Mouse (Mus musculus) MEL (cell line): ENCODE measurements at regions not wholly inside any gene's neighbourhood (a gene's known extent, or its start where the extent isn't known, plus 50 kb on each side); places are given as distances from the start of the nearest gene placed in this dataset.

Source experiments
- DNase-seq: peaks from one replicate; pipeline ENCODE4 v3.0.0; 2011; ENCODE audit warnings: low read depth, low spot score
- H3K27ac ChIP-seq: 2 replicates; pipeline ENCODE4 v1.5.1; 2012; ENCODE audit warnings: low read depth, mild to moderate bottlenecking, control low read depth, low read length, moderate library complexity; ENCODE audit not compliant: control insufficient read depth
- H3K27me3 ChIP-seq, 2 experiments: fragments of 150-350 bp in 1 of 2; sonication (generic) in 1 of 2; 2 replicates each; pipeline ENCODE4 v1.6.1; 2012; ENCODE audit warnings: low read length in 2 of 2, mild to moderate bottlenecking in 2 of 2, improper control_type of control experiment in 1 of 2, moderate library complexity in 1 of 2; ENCODE audit not compliant: insufficient read depth in 2 of 2, control insufficient read depth in 1 of 2
- H3K36me3 ChIP-seq, 2 experiments: 2 replicates each; pipeline ENCODE4 v1.6.1; 2012 to 2014; ENCODE audit warnings: low read length in 2 of 2, improper control_type of control experiment in 1 of 2, inconsistent platforms in 1 of 2, mild to moderate bottlenecking in 1 of 2; ENCODE audit not compliant: insufficient read depth in 2 of 2, control insufficient read depth in 1 of 2
- H3K4me1 ChIP-seq, 2 experiments: fragments of 150-350 bp in 1 of 2; sonication (generic) in 1 of 2; 2 replicates each; pipeline ENCODE4 v1.6.1; 2012; ENCODE audit warnings: low read length in 2 of 2, improper control_type of control experiment in 1 of 2, mild to moderate bottlenecking in 1 of 2; ENCODE audit not compliant: insufficient read depth in 2 of 2, control insufficient read depth in 1 of 2
- H3K4me3 ChIP-seq, 2 experiments: fragments of 150-350 bp in 1 of 2; sonication (generic) in 1 of 2; 2 replicates each; pipeline ENCODE4 v1.5.1; 2012; ENCODE audit warnings: low read depth in 2 of 2, low read length in 2 of 2, mild to moderate bottlenecking in 2 of 2, moderate library complexity in 2 of 2, control low read depth in 1 of 2, improper control_type of control experiment in 1 of 2; ENCODE audit not compliant: control insufficient read depth in 1 of 2, insufficient read depth in 1 of 2
- H3K79me2 ChIP-seq: 2 replicates; pipeline ENCODE4 v1.6.1; 2012; ENCODE audit warnings: mild to moderate bottlenecking, low read length, moderate library complexity; ENCODE audit not compliant: control insufficient read depth, poor library complexity, insufficient read depth
- H3K9ac ChIP-seq: 2 replicates; pipeline ENCODE4 v1.6.1; 2012; ENCODE audit warnings: low read depth, mild to moderate bottlenecking, control low read depth, low read length, moderate library complexity; ENCODE audit not compliant: control insufficient read depth, poor library complexity, severe bottlenecking
- H3K9me3 ChIP-seq: fragments of 150-350 bp; sonication (generic); replicated peaks from 2 replicates; pipeline ENCODE4 v1.6.1; 2012; ENCODE audit warnings: mild to moderate bottlenecking, low read length, improper control_type of control experiment, moderate library complexity; ENCODE audit not compliant: insufficient read depth
- CHD2 ChIP-seq: IDR thresholded peaks from 2 replicates; pipeline ENCODE4 v1.6.1; 2011; ENCODE audit warnings: low read length, improper control_type of control experiment
- CTCF ChIP-seq, 3 experiments: IDR thresholded peaks in 2 of 3; conservative IDR thresholded peaks in 1 of 3; 2 replicates each; pipeline ENCODE4 v1.5.1; 2011 to 2012; ENCODE audit warnings: low read length in 3 of 3, low read depth in 2 of 3, mild to moderate bottlenecking in 2 of 3, improper control_type of control experiment in 1 of 3, inconsistent platforms in 1 of 3, mixed read lengths in 1 of 3, moderate library complexity in 1 of 3; ENCODE audit not compliant: control insufficient read depth in 1 of 3, insufficient read depth in 1 of 3, poor library complexity in 1 of 3, severe bottlenecking in 1 of 3
- E2F4 ChIP-seq: IDR thresholded peaks from 2 replicates; pipeline ENCODE4 v1.6.1; 2011; ENCODE audit warnings: low read depth, low read length, improper control_type of control experiment, borderline replicate concordance
- EP300 ChIP-seq, 2 experiments: IDR thresholded peaks; 2 replicates each; pipeline ENCODE4 v1.6.1; 2011; ENCODE audit warnings: improper control_type of control experiment in 2 of 2, low read length in 2 of 2, low read depth in 1 of 2, mild to moderate bottlenecking in 1 of 2
- GABPA ChIP-seq: IDR thresholded peaks from 2 replicates; pipeline ENCODE4 v1.6.1; 2012; ENCODE audit warnings: low read depth, mild to moderate bottlenecking, inconsistent platforms, low read length, improper control_type of control experiment, moderate library complexity
- GATA1 ChIP-seq: IDR thresholded peaks from 2 replicates; pipeline ENCODE4 v1.6.1; 2011; ENCODE audit warnings: low read depth, low read length, improper control_type of control experiment
- HCFC1 ChIP-seq: IDR thresholded peaks from 2 replicates; pipeline ENCODE4 v1.6.1; 2012; ENCODE audit warnings: low read depth, mild to moderate bottlenecking, inconsistent platforms, low read length, improper control_type of control experiment, moderate library complexity
- JUND ChIP-seq: IDR thresholded peaks from 2 replicates; pipeline ENCODE4 v1.6.1; 2011; ENCODE audit warnings: low read depth, mild to moderate bottlenecking, improper control_type of control experiment, low read length
- KAT2A ChIP-seq: conservative IDR thresholded peaks from 2 replicates; pipeline ENCODE4 v1.6.1; 2012; ENCODE audit warnings: low read depth, low read length, improper control_type of control experiment, inconsistent platforms
- MAX ChIP-seq: IDR thresholded peaks from 2 replicates; pipeline ENCODE4 v1.6.1; 2011; ENCODE audit warnings: low read length, improper control_type of control experiment
- MAZ ChIP-seq: IDR thresholded peaks from 2 replicates; pipeline ENCODE4 v1.6.1; 2012; ENCODE audit warnings: low read depth, mild to moderate bottlenecking, inconsistent platforms, low read length, improper control_type of control experiment
- MXI1 ChIP-seq: IDR thresholded peaks from 2 replicates; pipeline ENCODE4 v1.6.1; 2011; ENCODE audit warnings: mild to moderate bottlenecking, low read depth, low read length, improper control_type of control experiment
- MYC ChIP-seq: IDR thresholded peaks from 2 replicates; pipeline ENCODE4 v1.6.1; 2011; ENCODE audit warnings: low read depth, mild to moderate bottlenecking, low read length, improper control_type of control experiment, moderate library complexity
- NELFE ChIP-seq: IDR thresholded peaks from 2 replicates; pipeline ENCODE4 v1.6.1; 2011; ENCODE audit warnings: low read depth, low read length, improper control_type of control experiment
- POLR2AphosphoS2 ChIP-seq: IDR thresholded peaks from 2 replicates; pipeline ENCODE4 v1.6.1; 2011; ENCODE audit warnings: low read length, improper control_type of control experiment
- SMC3 ChIP-seq: IDR thresholded peaks from 2 replicates; pipeline ENCODE4 v1.6.1; 2011; ENCODE audit warnings: low read depth, low read length, improper control_type of control experiment
- TAL1 ChIP-seq: IDR thresholded peaks from 2 replicates; pipeline ENCODE4 v1.6.1; 2012; ENCODE audit warnings: mild to moderate bottlenecking, inconsistent platforms, low read length, moderate library complexity, mixed read lengths
- UBTF ChIP-seq: IDR thresholded peaks from 2 replicates; pipeline ENCODE4 v1.6.1; 2012; ENCODE audit warnings: low read depth, mild to moderate bottlenecking, inconsistent platforms, low read length, improper control_type of control experiment, moderate library complexity, borderline replicate concordance; ENCODE audit not compliant: insufficient read depth
- USF2 ChIP-seq, 2 experiments: IDR thresholded peaks; 2 replicates each; pipeline ENCODE4 v1.6.1; 2011 to 2012; ENCODE audit warnings: improper control_type of control experiment in 2 of 2, low read length in 2 of 2, borderline replicate concordance in 1 of 2, inconsistent platforms in 1 of 2, low read depth in 1 of 2, mild to moderate bottlenecking in 1 of 2; ENCODE audit not compliant: insufficient read depth in 1 of 2
- ZMIZ1 ChIP-seq: IDR thresholded peaks from 2 replicates; pipeline ENCODE4 v1.6.1; 2012; ENCODE audit warnings: low read depth, mild to moderate bottlenecking, inconsistent platforms, low read length, improper control_type of control experiment, moderate library complexity
- ZNF384 ChIP-seq: IDR thresholded peaks from 2 replicates; pipeline ENCODE4 v1.6.1; 2012; ENCODE audit warnings: low read depth, mild to moderate bottlenecking, inconsistent platforms, low read length, improper control_type of control experiment

- H3K79me2 ChIP-seq: no peaks in the 10 kb centered on the region
- H3K27ac ChIP-seq: no peak overlapping the region
- H3K36me3 ChIP-seq: no peaks in the 10 kb centered on the region
- H3K9me3 ChIP-seq: no peaks in the 10 kb centered on the region
- no peak for DNase-seq
- no peaks in the 10 kb centered on the region for H3K4me1 ChIP-seq
- TF ChIP-seq EP300 (IDR thresholded peaks at IDR 0.05; ENCODE audit: low read depth in 1 of 2, low read length in 2 of 2) (no peak), GABPA (no peak), E2F4 (no peak), MXI1 (no peak), NELFE (no peak), SMC3 (no peak), GATA1 (no peak), MAZ (no peak), CTCF (IDR thresholded peaks at IDR 0.05 in 2 of 3, conservative IDR thresholded peaks at IDR 0.05 in 1 of 3; ENCODE audit: control insufficient read depth in 1 of 3, insufficient read depth in 1 of 3, low read depth in 2 of 3, low read length in 3 of 3, poor library complexity in 1 of 3, severe bottlenecking in 1 of 3) (no peak), UBTF (no peak), CHD2 (no peak), TAL1 (no peak), HCFC1 (no peak), ZNF384 (no peak), POLR2AphosphoS2 (no peak)
- no peaks in the 10 kb centered on the region for H3K27me3 ChIP-seq
- H3K9ac ChIP-seq: no peak overlapping the region
- H3K4me3 ChIP-seq: no peak overlapping the region
These were observed 80.7 kb upstream of the Tle4 start for GRCm38 (mm10) chr19:14678584-14678983.

- Histone ChIP-seq H3K27me3 (no peaks in the 10 kb centered on the region), H3K4me3 (no peak overlapping the region), H3K4me1 (no peaks in the 10 kb centered on the region), H3K9me3 (no peaks in the 10 kb centered on the region), H3K79me2 (no peaks in the 10 kb centered on the region), H3K9ac (no peak overlapping the region), H3K36me3 (no peaks in the 10 kb centered on the region), H3K27ac (no peak overlapping the region)
- peak; percentile 40 for DNase-seq
- TF ChIP-seq MAX (0 out of 2 replicates have a peak, but pooled peaks have one; percentile 26), MYC (0 out of 2 replicates have a peak, but pooled peaks have one; percentile 59), GABPA (no peak)
These were observed 79.1 kb upstream of the Tle4 start for GRCm38 (mm10) chr19:14676929-14677328.

- H3K27ac ChIP-seq: no peak overlapping the region
These were observed 72.9 kb upstream of the Tle4 start for GRCm38 (mm10) chr19:14670821-14671104.

More at GRCm38 (mm10) chr19:14670821-14671104, 72.9 kb upstream of the Tle4 start:
- peaks cover 0 to 7% of the 10 kb centered on the region in 2 experiments; a peak in 2 of 4 replicates for H3K36me3 ChIP-seq
- H3K9ac ChIP-seq: no peak overlapping the region
- no peak for DNase-seq
- no peaks in the 10 kb centered on the region for H3K9me3 ChIP-seq
- no peaks in the 10 kb centered on the region for H3K27me3 ChIP-seq
- H3K79me2 ChIP-seq: no peaks in the 10 kb centered on the region
- no peak for TF ChIP-seq GABPA
- TF ChIP-seq JUND: no peak
- no peak for TF ChIP-seq CHD2
- TF ChIP-seq KAT2A: no peak
- no peak for TF ChIP-seq MXI1
- TF ChIP-seq ZMIZ1: no peak
- no peak for TF ChIP-seq HCFC1
- no peak for TF ChIP-seq MAZ
- TF ChIP-seq TAL1: no peak
- no peak for TF ChIP-seq USF2 (IDR thresholded peaks at IDR 0.05; ENCODE audit: borderline replicate concordance in 1 of 2, insufficient read depth in 1 of 2, low read depth in 1 of 2, low read length in 2 of 2)
- H3K4me1 ChIP-seq: peaks cover 2 to 3% of the 10 kb centered on the region in 2 experiments; a peak in 2 of 4 replicates
- no peak overlapping the region for H3K4me3 ChIP-seq
